Mouse (Mus musculus) mature B cell (primary cell): Measurements from ENCODE around the gene Eif2ak1.
"Not testable (repeated sequence)": the region's sequence is repeated elsewhere in the genome, so short reads cannot be mapped to it uniquely, and the experiment has no call there.

Experiments
- in situ Hi-C: fragments of 300-500 bp; cut with MboI; formaldehyde crosslinking; loops from 2 replicates; pipeline ENCODE4 v1.14.3; 2019

The Eif2ak1 gene

GRCm38 (mm10) chr5:143817116-143817930 lies at the start of gene Eif2ak1:
Gene Eif2ak1, plus strand, starts transcription at chr5:143817788.
- in situ Hi-C loops = no loop called here

- in situ Hi-C loops = no loop called here
Observed at GRCm38 (mm10) chr5:143781951-143782350, 35.6 kb upstream of the Eif2ak1 start.

- in situ Hi-C loops = no loop called here
Observed at GRCm38 (mm10) chr5:143785391-143785790, 32.2 kb upstream of the Eif2ak1 start.

GRCm38 (mm10) chr5:143801216-143801615 lies 16.4 kb upstream of the Eif2ak1 start:
- in situ Hi-C loops = not testable (repeated sequence)

GRCm38 (mm10) chr5:143804056-143804765 lies 13.4 kb upstream of the Eif2ak1 start:
- in situ Hi-C loops = no loop called here

GRCm38 (mm10) chr5:143807268-143807667 lies 10.3 kb upstream of the Eif2ak1 start:
- in situ Hi-C loops = no loop called here

GRCm38 (mm10) chr5:143809421-143810090 lies 8.0 kb upstream of the Eif2ak1 start:
- in situ Hi-C loops = no loop called here

- in situ Hi-C loops = no loop called here
Observed at GRCm38 (mm10) chr5:143811653-143812052, 5.9 kb upstream of the Eif2ak1 start.

- in situ Hi-C loops = no loop called here
Observed at GRCm38 (mm10) chr5:143814626-143815025, 3.0 kb upstream of the Eif2ak1 start.

- in situ Hi-C loops = no loop called here
Observed at GRCm38 (mm10) chr5:143817931-143818311, 333 bp downstream of the Eif2ak1 start.

GRCm38 (mm10) chr5:143818461-143818860 lies 873 bp downstream of the Eif2ak1 start:
- in situ Hi-C loops = no loop called here

GRCm38 (mm10) chr5:143818949-143819348 lies 1.4 kb downstream of the Eif2ak1 start:
- in situ Hi-C loops = no loop called here

- in situ Hi-C loops = no loop called here
Observed at GRCm38 (mm10) chr5:143819906-143820660, 2.5 kb downstream of the Eif2ak1 start.

GRCm38 (mm10) chr5:143820820-143821219 lies 3.2 kb downstream of the Eif2ak1 start:
- in situ Hi-C loops = no loop called here

- in situ Hi-C loops = no loop called here
Observed at GRCm38 (mm10) chr5:143871547-143872169, 54.1 kb downstream of the Eif2ak1 start.

GRCm38 (mm10) chr5:143874571-143874970 lies 57.0 kb downstream of the Eif2ak1 start:
- in situ Hi-C loops = no loop called here

GRCm38 (mm10) chr5:143885274-143885673 lies 67.7 kb downstream of the Eif2ak1 start:
- in situ Hi-C loops = no loop called here

GRCm38 (mm10) chr5:143890741-143891140 lies 73.2 kb downstream of the Eif2ak1 start:
- in situ Hi-C loops = no loop called here

- in situ Hi-C loops = no loop called here
Observed at GRCm38 (mm10) chr5:143892255-143892886, 74.8 kb downstream of the Eif2ak1 start.

- in situ Hi-C loops = no loop called here
Observed at GRCm38 (mm10) chr5:143893396-143893795, 75.8 kb downstream of the Eif2ak1 start.
